Mouse (Mus musculus): Measurements from ENCODE around the gene Cyp1b1.

Cyp1b1 gene

GRCm38 (mm10) chr17:79663393-79664105 lies 51.3 kb downstream of the Cyp1b1 start:
- ChIA-PET CTCF (interaction anchor here in 2 of 4 experiments (0.6 to 1.3 kb wide), 2 partner anchors 14 to 354 kb away, joined by 4 read pairs; no protein-coding TSS in a partner anchor), POLR2A (interaction anchor here in 1 of 4 experiments (0.5 kb wide), 1 partner anchor 569 kb away, joined by 3 read pairs; no protein-coding TSS in a partner anchor)

- CTCF ChIA-PET, result interaction anchor here (0.9 to 1.4 kb wide), 21 partner anchors 21 to 551 kb away, joined by 3 to 13 read pairs (median 4); partner anchors contain the start of genes Cyp1b1 (in 3 of the 4) and Atl2 (in 1 of the 4)
Observed at GRCm38 (mm10) chr17:79661848-79662247, 53.0 kb downstream of the Cyp1b1 start.

DNA sequence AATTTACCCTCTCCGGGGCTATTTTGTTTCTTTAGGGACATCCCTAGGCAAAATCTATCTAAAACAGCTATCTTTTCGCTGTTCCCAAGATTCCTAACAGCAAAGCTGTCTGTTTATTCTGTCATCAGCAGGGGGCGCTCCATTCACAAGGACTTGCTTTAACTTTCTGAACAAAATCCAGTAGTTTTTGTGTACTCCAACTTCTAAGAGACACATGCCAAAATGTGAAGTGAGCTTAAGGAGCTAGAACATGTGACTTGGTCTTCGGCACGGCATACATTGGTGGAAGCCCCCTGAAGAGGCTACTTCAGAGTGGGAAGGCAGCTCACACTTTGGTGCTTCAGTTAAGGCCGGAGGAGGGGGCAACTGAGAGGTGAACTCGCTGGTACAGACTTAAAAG lies 53.5 kb downstream of the Cyp1b1 start:
- CTCF ChIA-PET, result interaction anchor here (0.5 to 1.4 kb wide), 36 partner anchors 11 to 551 kb away, joined by 3 to 13 read pairs (median 4); partner anchors contain the start of genes Cyp1b1 (in 3 of the 4) and Atl2 (in 1 of the 4)
- POLR2A ChIA-PET, result interaction anchor here in 2 of 4 experiments (0.5 to 1.2 kb wide), 4 partner anchors 9 to 545 kb away, joined by 3 to 5 read pairs (median 3); partner anchors contain the start of genes Srsf7 (in 1 of the 2) and Ttc39d (in 1 of the 2)

More at GRCm38 (mm10) chr17:79661848-79662247, 53.0 kb downstream of the Cyp1b1 start:
- POLR2A ChIA-PET, result interaction anchor here in 2 of 4 experiments (1.0 to 1.2 kb wide), 3 partner anchors 9 to 545 kb away, joined by 3 to 5 read pairs (median 3); partner anchors contain the start of genes Srsf7 (in 1 of the 2) and Ttc39d (in 1 of the 2)

- ChIA-PET POLR2A (no interaction called here), CTCF (no interaction called here)
Observed at GRCm38 (mm10) chr17:79658863-79659262, 56.0 kb downstream of the Cyp1b1 start.

- POLR2A ChIA-PET, result interaction anchor here in 1 of 4 experiments (0.7 kb wide), 1 partner anchor 315 kb away, joined by 4 read pairs; no protein-coding TSS in a partner anchor
- CTCF ChIA-PET, result no interaction called here
Observed at GRCm38 (mm10) chr17:79658452-79658851, 56.4 kb downstream of the Cyp1b1 start.

DNA sequence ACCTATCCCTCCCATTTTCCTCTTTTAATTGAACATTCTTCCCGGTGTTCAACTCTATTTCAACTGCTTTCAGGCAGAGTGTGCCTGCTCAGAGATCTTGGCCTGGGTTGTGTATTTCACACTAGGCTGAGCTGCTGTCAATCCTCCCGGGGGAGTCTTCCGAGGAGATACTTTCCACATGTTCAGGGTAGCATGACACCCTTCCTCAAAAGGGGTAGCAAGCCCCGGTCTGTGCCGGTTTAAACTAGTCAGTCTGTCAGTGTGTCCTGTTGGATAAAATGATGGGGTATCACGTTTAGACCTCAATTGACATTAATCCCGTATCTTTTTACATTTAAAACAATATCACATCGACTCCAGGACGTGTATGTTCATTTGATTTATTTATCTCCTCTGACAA lies 57.1 kb downstream of the Cyp1b1 start:
- ChIA-PET POLR2A (interaction anchor here in 1 of 4 experiments (0.7 kb wide), 1 partner anchor 315 kb away, joined by 4 read pairs; no protein-coding TSS in a partner anchor), CTCF (interaction anchor here in 1 of 4 experiments (0.7 kb wide), 1 partner anchor 360 kb away, joined by 3 read pairs; no protein-coding TSS in a partner anchor)

- ChIA-PET CTCF (no interaction called here), POLR2A (interaction anchor here in 2 of 4 experiments (0.5 to 1.3 kb wide), 3 partner anchors 311 to 488 kb away, joined by 3 to 7 read pairs (median 3); no protein-coding TSS in a partner anchor)
Observed at GRCm38 (mm10) chr17:79654187-79654586, 60.7 kb downstream of the Cyp1b1 start.

DNA sequence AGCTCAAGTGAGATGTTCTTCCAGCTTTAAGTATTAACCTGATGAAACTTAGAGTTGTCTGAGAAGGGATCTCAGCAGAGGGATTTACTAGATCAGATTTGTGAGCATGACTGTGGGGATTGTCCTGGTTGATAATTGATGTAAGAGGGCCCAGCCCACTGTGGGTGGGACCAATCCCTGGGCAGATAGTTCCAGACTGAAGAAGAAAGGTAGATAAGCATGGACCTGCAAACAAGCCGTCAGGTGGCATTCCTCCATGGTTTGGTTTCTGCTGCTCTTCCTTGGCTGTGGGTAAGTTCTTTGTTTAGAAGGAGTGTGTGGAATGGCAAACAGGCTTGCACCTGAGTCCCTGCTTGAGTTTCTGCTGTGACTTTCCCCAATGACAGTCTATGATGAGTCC lies 61.7 kb downstream of the Cyp1b1 start:
- ChIA-PET POLR2A (interaction anchor here in 1 of 4 experiments (1.4 kb wide), 1 partner anchor 8 kb away, joined by 3 read pairs; no protein-coding TSS in a partner anchor), CTCF (no interaction called here)
